Mouse (Mus musculus) intestine, embryonic 14.5 days (tissue): ENCODE measurements at regions not wholly inside any gene's neighbourhood (a gene's known extent, or its start where the extent isn't known, plus 50 kb on each side); places are given as distances from the start of the nearest gene placed in this dataset.
"Not testable (repeated sequence)": the region's sequence is repeated elsewhere in the genome, so short reads cannot be mapped to it uniquely, and the experiment has no call there.

ENCODE experiments used
- ATAC-seq: fragments of 200-750 bp; cut with Nextera tagmentation; replicated peaks from 2 replicates; pipeline ENCODE4 v1.8.0; 2017; ENCODE audit warnings: low read depth, moderate number of reproducible peaks, moderate TSS enrichment, moderate library complexity; ENCODE audit not compliant: low FRiP score, low TSS enrichment
- DNase-seq: peaks from one replicate; pipeline ENCODE4 v3.0.0-alpha.2; 2018; ENCODE audit warnings: low spot score
- H3K27ac ChIP-seq: fragments of 300-500 bp; sonication (generic); 2 replicates; pipeline ENCODE4 v1.5.1; 2014; ENCODE audit warnings: low read depth, mild to moderate bottlenecking, control low read depth
- H3K27me3 ChIP-seq: fragments of 300-500 bp; sonication (generic); replicated peaks from 2 replicates; pipeline ENCODE4 v1.6.1; 2014; ENCODE audit warnings: low read length, control low read depth; ENCODE audit not compliant: control insufficient read depth, insufficient read depth
- H3K36me3 ChIP-seq: fragments of 300-500 bp; sonication (generic); 2 replicates; pipeline ENCODE4 v1.6.1; 2014; ENCODE audit warnings: low read length, control low read depth; ENCODE audit not compliant: control insufficient read depth, insufficient read depth
- H3K4me1 ChIP-seq: fragments of 300-500 bp; sonication (generic); replicated peaks from 2 replicates; pipeline ENCODE4 v1.6.1; 2014; ENCODE audit warnings: low read length, control low read depth, mixed read lengths; ENCODE audit not compliant: control insufficient read depth, insufficient read depth
- H3K4me2 ChIP-seq: fragments of 300-500 bp; sonication (generic); 2 replicates; pipeline ENCODE4 v1.6.1; 2014; ENCODE audit warnings: low read length
- H3K4me3 ChIP-seq: fragments of 300-500 bp; sonication (generic); 2 replicates; pipeline ENCODE4 v1.5.1; 2014; ENCODE audit warnings: low read depth, low read length, control low read depth, mixed read lengths
- H3K9ac ChIP-seq: fragments of 300-500 bp; sonication (generic); 2 replicates; pipeline ENCODE4 v1.6.1; 2014; ENCODE audit warnings: mild to moderate bottlenecking, low read length
- H3K9me3 ChIP-seq: fragments of 300-500 bp; sonication (generic); 2 replicates; pipeline ENCODE4 v1.6.1; 2016; ENCODE audit warnings: low read length, control low read depth; ENCODE audit not compliant: control insufficient read depth
- WGBS: fragments of 180-500 bp; shearing (Covaris S2); extraction: QIAGEN DNeasy Blood & Tissue Kit; methylation state at CpG from one replicate; pipeline ENCODE4 v1.1.7; 2014; 5-methylcytosine and 5-hydroxymethylcytosine counted together

DNA sequence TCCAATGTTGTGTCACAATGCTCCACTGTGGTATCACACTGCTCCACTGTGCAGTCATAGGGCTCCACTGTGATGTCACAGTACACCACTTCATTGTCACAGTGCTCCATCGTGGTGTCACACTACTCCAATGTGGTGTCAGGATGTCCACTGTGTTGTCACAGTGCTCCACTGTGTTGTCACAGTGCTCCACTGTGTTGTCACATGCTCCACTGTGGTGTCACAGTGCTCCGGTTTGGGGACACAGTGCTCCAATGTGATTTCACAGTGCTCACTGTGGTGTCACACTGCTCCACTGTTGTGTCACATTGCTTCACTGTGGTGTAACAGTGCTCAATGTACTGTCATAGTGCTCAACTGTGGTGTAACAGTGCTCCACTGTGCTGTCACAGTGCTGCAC, 108.1 kb upstream of the Scaf8 start:
- no peak overlapping the region for H3K9ac ChIP-seq
- H3K9me3 ChIP-seq: peaks cover 58% of the 10 kb centered on the region
- no peaks in the 10 kb centered on the region for H3K36me3 ChIP-seq
- H3K4me2 ChIP-seq: no peak overlapping the region
- no peaks in the 10 kb centered on the region for H3K27me3 ChIP-seq
- WGBS: 80% methylated on average over 2 of the region's 2 CpGs
- no peak for DNase-seq
- ATAC-seq: no peak
- no peak overlapping the region for H3K27ac ChIP-seq
- H3K4me3 ChIP-seq: no peak overlapping the region
- no peaks in the 10 kb centered on the region for H3K4me1 ChIP-seq

GRCm38 (mm10) chr17:3007234-3007633, 107.5 kb upstream of the Scaf8 start:
- Histone ChIP-seq H3K9me3 (peaks cover 58% of the 10 kb centered on the region), H3K4me1 (no peaks in the 10 kb centered on the region), H3K27me3 (no peaks in the 10 kb centered on the region), H3K36me3 (no peaks in the 10 kb centered on the region), H3K4me3 (no peak overlapping the region), H3K9ac (no peak overlapping the region), H3K27ac (no peak overlapping the region), H3K4me2 (no peak overlapping the region)
- ATAC-seq (0 out of 2 replicates have a peak, but pooled peaks have one; percentile 24), DNase-seq (peak; percentile 44)
- 78% methylated on average over 2 of the region's 2 CpGs for WGBS

DNA sequence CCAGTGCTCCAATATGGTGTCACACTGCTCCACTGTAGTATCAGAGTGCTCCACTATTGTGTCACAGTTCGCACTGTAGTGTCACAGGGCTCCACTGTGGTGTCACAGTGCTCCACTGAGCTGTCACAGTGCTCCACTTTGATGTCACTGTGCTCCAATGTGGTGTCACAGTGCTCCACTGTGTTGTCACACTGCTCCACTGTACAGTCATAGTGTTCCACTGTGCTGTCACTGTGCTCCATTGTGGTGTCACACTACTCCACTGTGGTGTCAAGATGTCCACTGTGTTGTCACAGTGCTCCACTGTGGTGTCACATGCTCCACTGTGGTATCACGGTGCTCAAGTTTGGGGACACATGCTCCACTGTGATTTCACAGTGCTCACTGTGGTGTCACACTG, 104.8 kb upstream of the Scaf8 start:
- no peak overlapping the region for H3K9ac ChIP-seq
- H3K9me3 ChIP-seq: peaks cover 47% of the 10 kb centered on the region
- 71% methylated on average over 2 of the region's 2 CpGs for WGBS
- no peak overlapping the region for H3K27ac ChIP-seq
- no peaks in the 10 kb centered on the region for H3K36me3 ChIP-seq
- H3K4me3 ChIP-seq: no peak overlapping the region
- DNase-seq (peak; percentile 50), ATAC-seq (no peak)
- H3K4me1 ChIP-seq: no peaks in the 10 kb centered on the region
- H3K27me3 ChIP-seq: no peaks in the 10 kb centered on the region
- H3K4me2 ChIP-seq: no peak overlapping the region

DNA sequence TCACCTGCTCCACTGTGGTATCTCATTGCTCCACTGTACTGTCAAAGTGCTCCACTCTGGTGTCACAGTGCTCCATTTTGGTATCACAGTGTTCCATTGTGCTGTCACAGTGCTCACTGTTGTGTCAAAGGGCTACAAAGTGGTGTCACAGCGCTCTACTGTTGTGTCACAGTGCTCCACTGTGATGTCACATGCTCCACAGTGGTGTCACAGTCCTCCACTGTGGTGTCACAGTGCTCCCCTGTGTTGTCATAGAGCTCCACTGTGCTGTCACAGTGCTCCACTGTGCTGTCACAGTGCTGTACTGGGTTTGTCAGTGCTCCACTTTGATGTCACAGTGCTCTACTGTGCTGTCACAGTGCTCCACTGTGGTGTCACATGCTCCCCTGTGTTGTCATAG, 102.7 kb upstream of the Scaf8 start:
- Histone ChIP-seq H3K27me3 (no peaks in the 10 kb centered on the region), H3K9me3 (peaks cover 40% of the 10 kb centered on the region), H3K4me2 (no peak overlapping the region), H3K9ac (no peak overlapping the region), H3K36me3 (no peaks in the 10 kb centered on the region), H3K27ac (no peak overlapping the region), H3K4me1 (no peaks in the 10 kb centered on the region), H3K4me3 (no peak overlapping the region)
- DNase-seq (no peak), ATAC-seq (no peak)
- WGBS: 50% methylated on average over 1 of the region's 1 CpGs

DNA sequence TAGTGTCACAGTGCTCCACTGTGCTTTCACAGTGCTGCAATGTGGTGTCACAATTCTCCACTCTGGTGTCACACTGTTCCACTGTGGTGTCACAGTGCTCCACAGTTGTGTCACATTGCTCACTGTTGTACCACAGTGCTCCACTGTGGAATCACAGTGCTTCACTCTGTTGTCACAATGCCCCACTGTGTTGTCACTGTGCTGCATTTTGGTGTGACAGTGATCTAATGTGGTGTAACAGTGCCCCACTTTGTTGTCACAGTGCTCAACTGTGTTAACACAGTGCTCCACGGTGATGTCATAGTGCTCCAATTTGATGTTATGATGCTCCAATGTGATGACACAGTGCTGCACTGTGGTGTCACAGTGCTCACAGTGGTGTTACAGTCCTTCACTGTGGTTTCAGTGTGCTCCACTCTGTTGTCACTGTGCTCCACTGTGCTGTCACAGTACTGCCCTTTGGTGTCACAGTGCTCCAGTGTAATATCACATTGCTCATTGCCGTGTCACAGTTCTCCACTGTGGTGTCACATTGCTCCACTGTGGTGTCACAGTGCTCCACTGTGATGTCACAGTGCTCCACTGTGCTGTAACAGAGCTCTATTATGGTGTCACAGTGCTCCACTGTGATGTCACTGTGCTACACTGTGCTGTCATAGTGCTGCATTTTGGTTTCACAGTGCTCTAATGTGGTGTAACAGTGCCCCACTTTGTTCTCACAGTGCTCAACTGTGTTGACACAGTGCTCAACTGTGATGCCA, 95.0 kb upstream of the Scaf8 start:
- no peaks in the 10 kb centered on the region for H3K4me1 ChIP-seq
- 0 out of 2 replicates have a peak, but pooled peaks have one; percentile 42 for ATAC-seq
- H3K4me2 ChIP-seq: no peak overlapping the region
- DNase-seq: peak; percentile 34
- H3K36me3 ChIP-seq: no peaks in the 10 kb centered on the region
- H3K4me3 ChIP-seq: no peak overlapping the region
- H3K27me3 ChIP-seq: no peaks in the 10 kb centered on the region
- 90% methylated on average over 2 of the region's 2 CpGs for WGBS
- no peak overlapping the region for H3K27ac ChIP-seq
- no peak overlapping the region for H3K9ac ChIP-seq
- peaks cover 8% of the 10 kb centered on the region; the same call in 1 of the 2 replicates for H3K9me3 ChIP-seq

DNA sequence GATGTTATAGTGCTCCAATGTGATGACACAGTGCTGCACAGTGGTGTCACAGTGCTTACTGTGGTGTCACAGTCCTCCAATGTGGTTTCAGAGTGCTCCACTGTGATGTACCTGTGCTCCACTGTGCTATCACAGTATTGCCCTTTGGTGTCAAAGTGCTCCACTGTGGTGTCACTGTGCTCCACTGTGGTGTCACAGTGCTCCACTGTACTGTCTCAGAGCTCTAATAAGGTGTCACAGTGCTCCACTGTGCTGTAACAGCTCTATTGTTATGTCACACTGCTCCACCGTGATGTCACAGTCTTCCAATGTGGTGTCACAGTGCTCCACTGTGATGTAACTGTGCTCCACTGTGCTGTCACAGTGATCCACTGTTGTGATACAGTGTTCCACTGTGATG, 94.4 kb upstream of the Scaf8 start:
- Histone ChIP-seq H3K9me3 (peaks cover 8% of the 10 kb centered on the region; the same call in 1 of the 2 replicates), H3K4me3 (no peak overlapping the region), H3K27ac (no peak overlapping the region), H3K9ac (no peak overlapping the region), H3K36me3 (no peaks in the 10 kb centered on the region), H3K4me2 (no peak overlapping the region), H3K4me1 (no peaks in the 10 kb centered on the region), H3K27me3 (no peaks in the 10 kb centered on the region)
- ATAC-seq: 0 out of 2 replicates have a peak, but pooled peaks have one; percentile 56
- WGBS: 90% methylated on average over 1 of the region's 1 CpGs
- peak; percentile 42 for DNase-seq

GRCm38 (mm10) chr17:3022245-3022935, 92.4 kb upstream of the Scaf8 start:
- peaks cover 5% of the 10 kb centered on the region; the same call in 1 of the 2 replicates for H3K9me3 ChIP-seq
- DNase-seq (peak; percentile 49), ATAC-seq (no peak)
- H3K27me3 ChIP-seq: no peaks in the 10 kb centered on the region
- no peak overlapping the region for H3K27ac ChIP-seq
- 85% methylated on average over 4 of the region's 5 CpGs for WGBS
- no peaks in the 10 kb centered on the region for H3K36me3 ChIP-seq
- no peak overlapping the region for H3K4me3 ChIP-seq
- H3K4me2 ChIP-seq: no peak overlapping the region
- no peak overlapping the region for H3K9ac ChIP-seq
- H3K4me1 ChIP-seq: no peaks in the 10 kb centered on the region

DNA sequence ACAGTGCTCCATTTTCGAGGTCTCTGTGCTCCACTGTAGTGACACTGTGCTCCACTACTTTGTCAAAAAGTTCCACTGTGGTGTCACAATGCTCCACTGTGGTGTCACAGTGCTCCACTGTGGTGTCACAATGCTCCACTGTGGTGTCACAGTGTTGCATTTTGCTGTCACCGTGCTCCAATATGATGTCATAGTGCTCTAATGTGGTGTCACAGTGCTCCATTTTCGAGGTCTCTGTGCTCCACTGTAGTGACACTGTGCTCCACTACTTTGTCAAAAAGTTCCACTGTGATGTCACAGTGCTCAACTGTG, 91.9 kb upstream of the Scaf8 start:
- H3K27ac ChIP-seq, H3K4me2 ChIP-seq, H3K4me3 ChIP-seq, H3K9me3 ChIP-seq, H3K9ac ChIP-seq, H3K36me3 ChIP-seq, H3K4me1 ChIP-seq, DNase-seq, H3K27me3 ChIP-seq: not testable (repeated sequence)
- WGBS: 64% methylated on average over 3 of the region's 3 CpGs
- ATAC-seq: 0 out of 2 replicates have a peak, but pooled peaks have one; percentile 48
